Mouse (Mus musculus): ENCODE results near the gene Dupd1. TPM values are rescaled to one million over a fixed set of nuclear protein-coding genes. Genes with fewer than 3 reads are reported as not detected.

Gene Dupd1
- polyA plus RNA-seq, 1 experiment from 2014 or later, result not detected

- no peaks in the 10 kb centered on the region for H3K4me1 ChIP-seq (replicated peaks; ENCODE audit: control insufficient read depth, insufficient read depth, low read length)
- TF ChIP-seq CTCF (IDR thresholded peaks at IDR 0.05; ENCODE audit: low read depth), result peak; percentile 22; the same call in 1 of the 2 replicates
- 71% methylated on average over 2 of the region's 2 CpGs for WGBS
- H3K9ac ChIP-seq (ENCODE audit: low read depth, low read length), result no peak overlapping the region
- H3K4me3 ChIP-seq (ENCODE audit: low read depth, low read length), result no peak overlapping the region
- H3K4me2 ChIP-seq (replicated peaks; ENCODE audit: low read depth), result no peak overlapping the region
- no peak overlapping the region for H3K27ac ChIP-seq (ENCODE audit: low read depth, low read length)
- no peaks in the 10 kb centered on the region for H3K27me3 ChIP-seq (replicated peaks; ENCODE audit: control insufficient read depth, insufficient read depth, low read length)
- H3K36me3 ChIP-seq (ENCODE audit: control insufficient read depth, insufficient read depth), result no peaks in the 10 kb centered on the region
- no peaks in the 10 kb centered on the region for H3K9me3 ChIP-seq (ENCODE audit: control insufficient read depth)
- no peak for ATAC-seq
Observed at GRCm38 (mm10) chr14:21709545-21709944, 4.8 kb downstream of the Dupd1 start.

GRCm38 (mm10) chr14:21706759-21707571, 7.4 kb downstream of the Dupd1 start:
- no peak for TF ChIP-seq CTCF (IDR thresholded peaks at IDR 0.05; ENCODE audit: low read depth)
- Histone ChIP-seq H3K9me3 (ENCODE audit: control insufficient read depth) (no peaks in the 10 kb centered on the region), H3K4me1 (replicated peaks; ENCODE audit: control insufficient read depth, insufficient read depth, low read length) (no peaks in the 10 kb centered on the region), H3K27ac (ENCODE audit: low read depth, low read length) (no peak overlapping the region), H3K9ac (ENCODE audit: low read depth, low read length) (no peak overlapping the region), H3K4me3 (ENCODE audit: low read depth, low read length) (no peak overlapping the region), H3K27me3 (replicated peaks; ENCODE audit: control insufficient read depth, insufficient read depth, low read length) (no peaks in the 10 kb centered on the region), H3K36me3 (ENCODE audit: control insufficient read depth, insufficient read depth) (no peaks in the 10 kb centered on the region), H3K4me2 (replicated peaks; ENCODE audit: low read depth) (no peak overlapping the region)
- 58% methylated on average over 12 of the region's 12 CpGs for WGBS
- ATAC-seq, result no peak

- ATAC-seq, result no peak
- H3K27me3 ChIP-seq (replicated peaks; ENCODE audit: control insufficient read depth, insufficient read depth, low read length), result no peaks in the 10 kb centered on the region
- H3K36me3 ChIP-seq (ENCODE audit: control insufficient read depth, insufficient read depth), result no peaks in the 10 kb centered on the region
- H3K4me3 ChIP-seq (ENCODE audit: low read depth, low read length), result no peak overlapping the region
- no peaks in the 10 kb centered on the region for H3K4me1 ChIP-seq (replicated peaks; ENCODE audit: control insufficient read depth, insufficient read depth, low read length)
- WGBS, result 96% methylated on average over 2 of the region's 2 CpGs
- no peak overlapping the region for H3K27ac ChIP-seq (ENCODE audit: low read depth, low read length)
- H3K9ac ChIP-seq (ENCODE audit: low read depth, low read length), result no peak overlapping the region
- no peak for TF ChIP-seq CTCF (IDR thresholded peaks at IDR 0.05; ENCODE audit: low read depth)
- H3K4me2 ChIP-seq (replicated peaks; ENCODE audit: low read depth), result no peak overlapping the region
- no peaks in the 10 kb centered on the region for H3K9me3 ChIP-seq (ENCODE audit: control insufficient read depth)
Observed at GRCm38 (mm10) chr14:21705462-21705861, 8.9 kb downstream of the Dupd1 start.

GRCm38 (mm10) chr14:21703255-21703654, 11.1 kb downstream of the Dupd1 start:
- no peak for TF ChIP-seq CTCF (IDR thresholded peaks at IDR 0.05; ENCODE audit: low read depth)
- Histone ChIP-seq H3K4me3 (ENCODE audit: low read depth, low read length) (no peak overlapping the region), H3K4me2 (replicated peaks; ENCODE audit: low read depth) (no peak overlapping the region), H3K9me3 (ENCODE audit: control insufficient read depth) (no peaks in the 10 kb centered on the region), H3K27me3 (replicated peaks; ENCODE audit: control insufficient read depth, insufficient read depth, low read length) (no peaks in the 10 kb centered on the region), H3K4me1 (replicated peaks; ENCODE audit: control insufficient read depth, insufficient read depth, low read length) (no peaks in the 10 kb centered on the region), H3K36me3 (ENCODE audit: control insufficient read depth, insufficient read depth) (no peaks in the 10 kb centered on the region), H3K27ac (ENCODE audit: low read depth, low read length) (no peak overlapping the region), H3K9ac (ENCODE audit: low read depth, low read length) (no peak overlapping the region)
- ATAC-seq, result no peak
- 61% methylated on average over 5 of the region's 5 CpGs for WGBS

- Histone ChIP-seq H3K9me3 (ENCODE audit: control insufficient read depth) (no peaks in the 10 kb centered on the region), H3K4me1 (replicated peaks; ENCODE audit: control insufficient read depth, insufficient read depth, low read length) (no peaks in the 10 kb centered on the region), H3K4me2 (replicated peaks; ENCODE audit: low read depth) (no peak overlapping the region), H3K27me3 (replicated peaks; ENCODE audit: control insufficient read depth, insufficient read depth, low read length) (no peaks in the 10 kb centered on the region), H3K4me3 (ENCODE audit: low read depth, low read length) (no peak overlapping the region), H3K36me3 (ENCODE audit: control insufficient read depth, insufficient read depth) (no peaks in the 10 kb centered on the region), H3K27ac (ENCODE audit: low read depth, low read length) (no peak overlapping the region), H3K9ac (ENCODE audit: low read depth, low read length) (no peak overlapping the region)
- TF ChIP-seq CTCF (IDR thresholded peaks at IDR 0.05; ENCODE audit: low read depth), result no peak
- 93% methylated on average over 8 of the region's 8 CpGs for WGBS
- ATAC-seq, result no peak
Observed at GRCm38 (mm10) chr14:21702691-21703090, 11.7 kb downstream of the Dupd1 start.

- no peaks in the 10 kb centered on the region for H3K9me3 ChIP-seq (ENCODE audit: control insufficient read depth)
- H3K27ac ChIP-seq (ENCODE audit: low read depth, low read length), result no peak overlapping the region
- no peak for ATAC-seq
- no peak overlapping the region for H3K4me2 ChIP-seq (replicated peaks; ENCODE audit: low read depth)
- no peaks in the 10 kb centered on the region for H3K36me3 ChIP-seq (ENCODE audit: control insufficient read depth, insufficient read depth)
- no peak for TF ChIP-seq CTCF (IDR thresholded peaks at IDR 0.05; ENCODE audit: low read depth)
- no peak overlapping the region for H3K4me3 ChIP-seq (ENCODE audit: low read depth, low read length)
- no peaks in the 10 kb centered on the region for H3K4me1 ChIP-seq (replicated peaks; ENCODE audit: control insufficient read depth, insufficient read depth, low read length)
- no peak overlapping the region for H3K9ac ChIP-seq (ENCODE audit: low read depth, low read length)
- 73% methylated on average over 7 of the region's 7 CpGs for WGBS
- no peaks in the 10 kb centered on the region for H3K27me3 ChIP-seq (replicated peaks; ENCODE audit: control insufficient read depth, insufficient read depth, low read length)
Observed at GRCm38 (mm10) chr14:21696186-21696830, 18.1 kb downstream of the Dupd1 start.
